Comparison of ENCODE assay signal across 9 mouse cellular contexts in the genomic region with DNA sequence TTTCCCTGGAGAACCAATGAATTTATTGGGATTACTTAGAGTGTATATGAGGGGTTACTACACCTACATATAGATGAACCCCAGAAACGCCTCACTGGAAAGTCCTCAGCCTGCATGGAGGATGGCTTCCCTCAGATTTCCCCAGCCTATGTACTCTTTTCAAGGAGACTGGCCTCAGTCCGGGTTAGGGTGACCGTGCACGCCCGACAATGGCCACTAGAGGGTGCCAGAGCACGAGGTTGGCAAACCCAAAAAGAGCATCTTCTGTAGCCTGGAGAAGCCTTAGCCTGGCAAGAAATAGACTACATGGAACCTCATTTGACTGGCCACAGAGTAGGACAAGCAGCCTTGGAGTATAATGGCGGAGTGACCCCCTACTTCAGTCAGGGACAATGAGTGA. TPM values are rescaled to one million over a fixed set of nuclear protein-coding genes. Genes with fewer than 3 reads are reported as not detected.
DNase-seq lines count a peak whose midpoint lies in the region; ATAC-seq lines count a peak whose summit lies in the region.
"Had no signal": no experiment of that assay in that cellular context is flagged by ENCODE, and none has a peak within 500 bp of the region (broad histone marks: within the 10 kb centered on the region; RNA-seq: fewer than 3 reads in every experiment).

No protein-coding gene starts in this region.

- no peak overlapping the region for H3K27ac ChIP-seq in kidney, embryonic 15.5 days
- H3K27ac ChIP-seq in intestine, embryonic 15.5 days: no peak overlapping the region
- H3K27ac ChIP-seq in midbrain, embryonic 13.5 days: no peak overlapping the region
- H3K27ac ChIP-seq: neural tube, embryonic 13.5 days had no signal

- intact Hi-C loops in left cerebral cortex, postnatal 36 days (cut with DNase I): no loop called here

- H3K4me1 ChIP-seq in kidney, embryonic 15.5 days: peaks cover 6% of the 10 kb centered on the region; the same call in 1 of the 2 replicates
- no peaks in the 10 kb centered on the region for H3K4me1 ChIP-seq in intestine, embryonic 15.5 days (replicated peaks)
- no peaks in the 10 kb centered on the region for H3K4me1 ChIP-seq in midbrain, embryonic 13.5 days (replicated peaks)
- H3K4me1 ChIP-seq: neural tube, embryonic 13.5 days had no signal

- H3K36me3 ChIP-seq in kidney, embryonic 15.5 days: no peaks in the 10 kb centered on the region
- no peaks in the 10 kb centered on the region for H3K36me3 ChIP-seq in intestine, embryonic 15.5 days
- H3K36me3 ChIP-seq in midbrain, embryonic 13.5 days: no peaks in the 10 kb centered on the region
- H3K36me3 ChIP-seq: neural tube, embryonic 13.5 days had no signal

- no peak overlapping the region for H3K9ac ChIP-seq in kidney, embryonic 15.5 days
- no peak overlapping the region for H3K9ac ChIP-seq in intestine, embryonic 15.5 days
- H3K9ac ChIP-seq in midbrain, embryonic 13.5 days (replicated peaks): no peak overlapping the region
- H3K9ac ChIP-seq: neural tube, embryonic 13.5 days had no signal

- DNase-seq in kidney, adult 11 months: peak; percentile 68
- peak; percentile 93 to 97 for DNase-seq in cerebellum, postnatal 25 days
- peak; percentile 66 to 76 for DNase-seq in gastrocnemius, adult 8-10 months (ENCODE audit: low spot score in 2 of 2)
- DNase-seq in left cerebral cortex, postnatal 36 days (ENCODE audit: low spot score in 2 of 2): peak; percentile 72 to 79
- DNase-seq in spleen, postnatal 14 days (ENCODE audit: low spot score in 2 of 2): peak; percentile 74 to 87

- no peak overlapping the region for H3K4me3 ChIP-seq in kidney, embryonic 15.5 days (replicated peaks)
- no peak overlapping the region for H3K4me3 ChIP-seq in intestine, embryonic 15.5 days (replicated peaks)
- H3K4me3 ChIP-seq in midbrain, embryonic 13.5 days (replicated peaks): no peak overlapping the region
- H3K4me3 ChIP-seq: neural tube, embryonic 13.5 days had no signal

- WGBS in kidney, embryonic 15.5 days: 10% methylated on average over 7 of the region's 7 CpGs
- WGBS in intestine, embryonic 15.5 days: 9% methylated on average over 7 of the region's 7 CpGs
- WGBS in midbrain, embryonic 13.5 days: 7% methylated on average over 7 of the region's 7 CpGs

- no peaks in the 10 kb centered on the region for H3K9me3 ChIP-seq in kidney, embryonic 15.5 days (replicated peaks)
- no peaks in the 10 kb centered on the region for H3K9me3 ChIP-seq in intestine, embryonic 15.5 days
- H3K9me3 ChIP-seq in midbrain, embryonic 13.5 days: no peaks in the 10 kb centered on the region
- H3K9me3 ChIP-seq: neural tube, embryonic 13.5 days had no signal

- H3K27me3 ChIP-seq in kidney, embryonic 15.5 days: no peaks in the 10 kb centered on the region
- H3K27me3 ChIP-seq in intestine, embryonic 15.5 days (replicated peaks): no peaks in the 10 kb centered on the region
- no peaks in the 10 kb centered on the region for H3K27me3 ChIP-seq in midbrain, embryonic 13.5 days
- H3K27me3 ChIP-seq: neural tube, embryonic 13.5 days had no signal

- H3K4me2 ChIP-seq in kidney, embryonic 15.5 days: no peak overlapping the region
- no peak overlapping the region for H3K4me2 ChIP-seq in intestine, embryonic 15.5 days (replicated peaks)
- no peak overlapping the region for H3K4me2 ChIP-seq in midbrain, embryonic 13.5 days (replicated peaks)
- H3K4me2 ChIP-seq: neural tube, embryonic 13.5 days had no signal

- no peak for ATAC-seq in kidney, embryonic 15.5 days (replicated peaks; ENCODE audit: low FRiP score)
- ATAC-seq in intestine, embryonic 15.5 days: peak; percentile 53; the same call in 1 of the 2 replicates
- peak; percentile 53; the same call in 1 of the 2 replicates for ATAC-seq in midbrain, embryonic 13.5 days

RNA-seq across cellular contexts. Expression of a gene that starts 15.7 kb away (rescaled TPM):
- polyA plus RNA-seq in kidney, embryonic 15.5 days (2015; fragmentation: Nextera tagmentation; extraction: Ambion mirVana): 95.6 and 102 TPM in 2 replicates
- total RNA-seq in gastrocnemius, adult 8-10 months (2022): 10 to 100 TPM; 36.6 to 43.6 (median 42.6) TPM
- polyA plus RNA-seq in intestine, embryonic 15.5 days (2015; fragmentation: Nextera tagmentation; extraction: Ambion mirVana): 89.8 and 102 TPM in 2 replicates
- 10 to 100 TPM; 49.7 to 51.0 TPM for total RNA-seq in left cerebral cortex, postnatal 36 days (2021)
- 56.5 and 62.5 TPM in 2 replicates for polyA plus RNA-seq in midbrain, embryonic 13.5 days (2015; fragmentation: Nextera tagmentation; extraction: Ambion mirVana)
